Mouse (Mus musculus): Measurements from ENCODE around the gene Agap1. TPM values are rescaled to one million over a fixed set of nuclear protein-coding genes. Genes with fewer than 3 reads are reported as not detected.

Gene Agap1
- 1.6 TPM for total RNA-seq (2023)

DNA sequence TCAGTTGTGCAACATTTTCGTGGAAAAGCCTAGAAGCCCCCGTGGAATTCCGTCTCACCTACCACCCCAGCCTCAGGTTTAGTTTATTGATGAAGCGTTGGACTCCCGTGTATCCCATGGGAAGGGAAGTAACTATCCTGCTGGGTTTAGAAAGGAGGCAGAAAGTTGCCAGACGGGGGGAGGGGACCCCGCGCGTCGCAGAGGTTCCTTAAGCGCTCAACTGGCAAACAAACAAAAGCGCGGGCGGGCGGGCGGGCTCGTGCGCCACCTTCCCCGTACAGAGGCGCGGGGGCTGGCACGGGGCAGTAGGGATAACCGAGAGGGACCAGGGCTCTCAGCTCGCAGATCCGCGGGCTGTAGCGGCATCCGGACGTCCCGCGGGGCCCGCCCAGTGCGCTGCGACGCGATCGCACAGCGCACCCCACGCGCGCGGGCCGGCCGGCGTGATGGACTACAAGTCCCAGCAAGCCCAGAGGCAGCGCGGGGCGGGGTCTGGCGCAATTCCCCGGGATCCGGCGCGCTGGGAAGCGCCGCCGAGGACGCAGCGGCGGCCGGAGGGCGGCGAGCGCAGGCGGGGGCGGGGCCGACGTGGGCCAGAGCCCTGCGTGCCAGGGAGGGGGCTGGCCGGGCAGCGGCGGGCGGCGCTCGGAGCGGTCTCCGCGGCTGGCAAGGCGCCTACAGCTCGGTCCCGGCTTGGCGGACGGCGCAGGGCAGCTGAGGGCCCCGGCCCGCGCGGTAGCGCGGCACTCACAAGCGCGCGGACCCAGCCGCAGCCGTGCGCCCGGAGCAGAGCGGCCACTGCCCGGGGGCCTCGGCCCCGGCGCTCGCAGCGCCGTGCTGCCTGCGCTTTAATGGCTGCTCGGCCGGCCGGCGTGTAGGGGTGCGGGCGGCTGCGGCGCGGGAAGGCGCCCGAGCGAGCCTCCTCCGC is at the start of gene Agap1:
TSS of gene Agap1 (plus strand) at position 611 of the 928 bp plus-strand sequence.

DNA sequence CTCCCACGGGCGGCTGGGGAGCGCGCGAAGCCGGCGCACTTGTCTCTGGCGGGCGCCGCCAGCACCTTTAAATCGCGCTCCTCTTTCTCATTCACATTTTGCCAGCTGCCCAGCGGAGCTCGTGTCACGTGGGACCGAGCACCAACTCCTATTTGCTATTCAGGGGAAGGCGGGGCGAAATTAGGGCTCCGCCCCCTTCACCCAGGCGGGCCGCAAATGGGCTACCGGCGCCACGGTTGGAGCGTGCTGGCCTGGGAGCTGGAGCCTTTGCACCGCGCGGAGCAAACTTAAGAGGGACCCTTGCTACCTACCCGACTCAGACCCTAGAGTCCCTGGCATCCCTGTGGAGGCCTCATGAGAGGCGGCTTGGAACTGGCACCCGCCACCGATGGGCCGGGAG is 476.5 kb downstream of the Agap1 start, which contains the start of gene Gbx2:
TSS of gene Gbx2 (minus strand) at position 60 of the 400 bp plus-strand sequence.

Measured in CD4-positive naive resting alpha-beta T cell, adult 57 days (primary cell).